Mouse (Mus musculus): ENCODE measurements around the gene Hipk2.

Hipk2 gene

DNA sequence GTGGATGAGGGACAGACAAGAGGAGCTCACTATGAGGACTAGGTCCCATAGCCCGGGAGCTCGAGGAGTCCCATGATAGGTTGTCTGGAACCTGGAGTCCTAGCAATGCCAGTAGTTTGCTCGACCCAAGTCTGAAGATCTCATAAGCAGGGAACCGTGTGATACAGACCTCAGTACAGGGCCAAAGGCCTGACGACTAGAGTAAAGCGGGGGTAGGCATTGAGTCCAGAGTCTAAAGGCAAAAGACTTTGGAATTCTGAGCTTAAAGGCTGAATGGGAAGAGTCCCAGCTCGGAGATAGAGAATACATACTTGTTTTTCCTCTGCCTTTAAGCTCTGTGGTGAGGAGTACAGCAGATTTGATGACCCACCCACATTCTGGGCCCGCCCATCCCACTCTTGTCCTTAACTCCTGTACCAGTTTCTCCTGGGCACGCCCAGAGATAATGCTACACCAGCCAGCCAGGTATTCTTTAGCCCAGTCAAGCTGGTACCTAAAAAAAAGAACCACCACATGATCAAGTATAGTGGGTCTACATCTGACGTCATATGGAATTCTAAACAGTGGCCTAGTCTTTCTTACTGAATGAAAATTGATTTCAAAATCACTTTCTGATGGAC is 27.0 kb upstream of the Hipk2 start:
- DNase-seq (ENCODE audit: low spot score) = no peak

DNA sequence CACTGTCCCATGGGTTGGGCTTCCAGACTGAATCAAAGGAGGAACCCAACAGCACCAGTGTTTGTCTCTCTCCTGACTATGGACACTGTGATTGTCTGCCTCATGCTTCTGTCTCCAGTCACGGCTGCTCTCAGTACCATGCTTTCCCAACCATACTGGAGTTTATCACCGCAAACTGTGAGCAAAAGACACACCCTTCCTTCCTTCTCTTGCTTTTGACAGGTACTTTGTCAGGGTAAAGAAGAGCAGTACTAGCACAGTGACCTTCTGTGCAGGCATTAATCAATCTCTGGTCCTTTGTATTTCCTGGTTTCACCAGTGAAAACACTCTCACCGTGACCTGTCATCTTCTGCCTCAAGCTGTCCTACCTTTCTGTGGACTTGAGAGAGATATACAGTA is 25.7 kb upstream of the Hipk2 start:
- no peak for DNase-seq (ENCODE audit: low spot score)

DNA sequence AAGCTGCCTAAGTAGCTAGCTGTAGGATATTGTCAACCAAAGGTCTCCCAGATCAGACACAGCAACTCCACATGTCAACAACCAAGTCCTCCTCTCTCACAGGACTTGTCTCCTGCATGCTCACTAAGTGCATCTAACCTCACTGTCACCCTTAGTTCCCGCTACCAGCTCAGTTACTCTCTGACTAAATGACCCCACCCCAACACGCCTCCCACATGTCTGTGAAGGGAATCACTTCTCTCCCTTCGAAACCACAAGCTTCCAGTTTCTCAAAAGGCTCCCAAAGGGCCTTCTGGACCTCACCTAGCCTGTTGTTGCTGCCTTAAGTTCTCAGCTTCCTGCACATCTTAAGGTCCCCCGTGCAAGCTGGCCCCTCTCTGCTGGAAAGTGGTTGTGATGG is 25.2 kb upstream of the Hipk2 start:
- DNase-seq (ENCODE audit: low spot score) = no peak

DNA sequence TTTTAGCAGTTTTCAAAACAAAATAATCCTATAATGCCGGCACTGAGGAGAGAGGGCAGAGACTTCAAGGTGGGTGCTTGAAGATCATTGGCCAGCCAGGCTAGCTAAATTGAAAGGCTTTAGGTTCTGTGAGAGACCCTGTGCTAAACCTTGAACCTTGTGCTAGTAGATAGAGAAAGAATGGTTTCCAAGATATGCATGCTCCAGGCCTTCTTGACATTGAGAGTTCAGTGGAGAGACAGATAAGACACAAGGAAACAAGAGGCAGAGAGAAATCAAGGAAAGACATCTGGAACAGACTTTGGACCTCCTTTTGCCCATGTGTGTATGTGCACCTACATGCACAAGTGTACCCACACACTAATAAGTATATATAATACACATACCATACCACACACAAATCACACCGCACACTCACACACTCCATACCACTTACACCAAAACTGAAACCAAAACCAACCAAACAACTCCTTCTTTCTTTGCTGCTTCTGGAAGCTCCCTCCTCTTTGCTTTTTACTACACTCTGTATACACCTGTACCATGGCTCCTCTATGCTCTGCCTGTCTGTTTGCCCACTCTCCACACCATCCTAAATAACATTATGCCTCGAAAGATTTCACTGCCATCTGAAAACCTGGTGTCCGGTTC is 24.6 kb upstream of the Hipk2 start:
- no peak for DNase-seq (ENCODE audit: low spot score)

DNA sequence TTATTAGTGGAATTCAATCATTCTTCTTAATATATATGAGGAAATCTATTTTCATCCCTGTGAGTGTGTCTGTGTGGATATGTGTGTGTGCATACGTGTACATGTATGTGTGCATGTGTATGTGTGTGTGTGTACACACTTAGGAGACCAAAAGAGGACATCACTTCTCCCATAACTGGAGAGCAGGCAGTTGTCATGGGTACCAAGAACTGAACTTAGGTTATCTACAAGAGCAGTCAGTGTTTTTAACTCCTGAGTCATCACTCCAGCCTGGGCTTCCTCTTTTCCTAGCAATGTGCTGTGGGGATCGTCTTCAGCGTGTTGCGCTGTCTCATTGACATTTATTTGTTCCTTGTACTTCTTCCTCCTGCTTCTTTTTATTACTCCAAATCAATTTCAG is 24.1 kb upstream of the Hipk2 start:
- no peak for DNase-seq (ENCODE audit: low spot score)

DNA sequence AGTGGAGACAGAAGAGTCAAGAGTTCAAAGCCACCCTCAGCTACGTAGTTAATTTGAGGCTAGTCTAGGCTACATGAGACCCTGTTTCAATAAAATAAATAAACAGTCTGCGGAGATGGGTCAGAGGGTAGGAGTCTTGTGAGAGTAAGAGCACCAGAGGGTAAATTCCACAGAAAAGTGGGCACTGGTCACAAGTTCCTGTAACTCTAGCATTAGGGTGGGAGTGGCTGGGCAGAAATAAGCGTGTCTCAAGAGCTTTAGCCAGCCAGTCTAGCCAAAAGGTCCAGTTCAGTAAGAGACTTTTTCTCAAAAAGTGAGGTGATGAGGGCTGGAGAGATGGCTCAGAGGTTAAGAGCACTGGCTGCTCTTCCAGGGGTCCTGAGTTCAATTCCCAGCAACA is 17.6 kb upstream of the Hipk2 start:
- no peak for DNase-seq (ENCODE audit: low spot score)

DNA sequence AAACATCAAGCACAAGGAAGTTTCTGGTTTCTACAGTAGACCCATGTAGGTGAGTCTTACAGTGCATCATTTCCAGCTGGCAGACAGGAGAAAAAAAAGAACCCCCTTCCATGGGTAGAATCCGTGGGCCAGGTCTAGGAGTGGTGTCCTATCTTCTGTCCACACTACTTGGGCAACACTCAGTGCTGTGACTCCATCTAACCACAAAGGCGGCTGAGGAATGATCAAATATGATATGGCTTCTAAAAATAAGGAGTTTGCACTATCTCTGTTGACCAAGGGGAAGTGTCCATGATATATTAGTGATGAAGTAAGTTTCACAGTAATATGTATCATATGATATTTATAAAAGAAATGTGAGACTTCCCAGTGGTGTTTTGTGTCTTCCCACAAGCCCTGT is 16.1 kb upstream of the Hipk2 start:
- DNase-seq (ENCODE audit: low spot score) = no peak

DNA sequence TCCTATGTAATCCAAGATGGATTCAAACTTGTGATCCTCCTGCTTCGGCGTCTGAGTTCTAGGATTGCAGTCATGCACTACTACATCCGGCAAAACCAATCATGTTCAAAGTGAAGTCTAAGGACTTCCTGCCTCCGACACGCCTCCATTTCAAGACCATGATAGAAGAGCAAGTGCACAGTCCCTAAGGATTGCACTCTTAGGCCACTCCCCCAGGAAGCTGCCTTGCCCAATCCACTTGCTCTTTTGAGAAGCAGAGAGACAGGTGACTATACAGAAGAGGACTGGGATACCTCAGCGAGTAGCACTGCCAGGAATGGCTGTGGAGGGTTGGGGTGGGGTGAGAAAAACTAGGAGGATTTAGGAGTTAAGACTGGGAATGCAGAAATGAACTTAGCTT is 13.2 kb upstream of the Hipk2 start:
- DNase-seq (ENCODE audit: low spot score) = no peak

DNA sequence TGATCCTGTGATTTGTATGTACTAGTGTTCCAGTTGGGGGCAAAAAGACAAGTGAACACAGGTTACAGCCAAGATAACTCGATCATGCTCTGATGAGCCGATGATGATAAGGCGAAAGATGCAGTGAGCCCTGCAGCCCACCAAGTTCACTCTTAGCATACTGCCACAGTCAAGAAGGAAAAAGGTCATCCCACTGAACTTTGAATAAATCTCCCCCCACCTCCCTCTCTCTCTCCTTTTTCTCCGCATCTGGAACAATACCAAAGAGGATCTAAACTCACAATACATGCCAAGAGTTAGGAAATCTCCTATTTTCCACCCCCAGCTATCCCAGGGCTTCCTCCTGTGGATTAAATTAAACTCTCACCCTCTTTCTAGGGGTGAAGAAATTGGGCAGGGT is 11.5 kb upstream of the Hipk2 start:
- DNase-seq (ENCODE audit: low spot score) = no peak

DNA sequence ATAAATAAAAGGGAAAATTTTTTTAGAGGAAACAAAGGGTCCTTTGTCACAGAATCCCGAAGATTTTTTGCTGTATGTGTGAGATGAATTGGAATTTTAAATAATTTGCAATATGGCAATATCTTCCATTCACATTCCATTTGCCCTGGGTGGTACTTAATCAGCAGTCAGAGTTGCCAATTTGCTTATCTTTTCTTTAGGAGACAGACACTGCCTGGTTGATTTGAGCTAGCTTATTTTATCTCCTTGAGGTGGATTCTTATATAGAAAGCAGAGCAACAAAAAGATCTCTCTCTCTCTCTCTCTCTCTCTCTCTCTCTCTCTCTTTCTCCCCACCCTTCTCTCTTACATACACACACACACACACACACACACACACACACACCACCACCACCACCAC is 9.2 kb upstream of the Hipk2 start:
- DNase-seq (ENCODE audit: low spot score) = no peak

DNA sequence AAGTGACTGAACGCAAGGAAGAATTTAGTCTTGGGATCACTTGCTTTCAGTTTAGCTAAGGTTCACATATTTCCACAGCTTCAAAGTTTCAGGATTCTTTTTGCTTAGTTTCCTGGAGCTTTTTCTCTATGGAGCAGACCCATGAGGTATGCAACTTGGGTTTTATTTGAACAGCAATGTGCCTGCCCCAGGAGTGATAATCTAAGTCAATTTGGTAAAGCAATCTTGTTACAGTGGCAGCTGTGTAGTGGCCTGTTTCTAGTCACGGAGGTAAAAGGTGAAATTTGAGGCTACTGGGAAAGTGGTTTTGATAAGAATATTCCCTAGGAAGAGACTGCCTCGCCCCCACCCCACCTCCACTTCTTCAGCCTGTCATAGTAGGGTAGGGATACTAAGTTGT is 8.5 kb upstream of the Hipk2 start:
- DNase-seq (ENCODE audit: low spot score) = no peak

DNA sequence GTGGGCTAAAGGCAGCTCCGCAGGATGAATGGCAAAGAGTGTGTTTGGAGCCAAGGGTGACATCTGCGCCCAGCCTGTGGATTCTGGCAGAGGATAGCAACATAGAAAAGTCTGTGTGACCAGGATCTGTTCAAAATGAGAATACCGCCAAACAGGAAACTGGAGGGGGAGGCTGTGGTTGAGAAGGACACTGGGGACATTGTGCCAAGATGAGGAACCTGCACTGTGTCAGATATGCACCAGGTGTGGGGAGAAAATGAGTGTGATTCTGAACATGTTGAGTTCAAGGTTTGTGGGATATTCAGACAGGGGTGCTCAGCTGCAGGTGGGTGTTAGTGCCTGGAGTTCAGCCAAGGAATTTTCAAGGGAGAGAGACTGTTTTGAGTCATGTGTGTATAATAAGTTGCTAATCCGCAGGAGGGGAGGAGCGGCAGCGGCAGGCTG is 6.8 kb upstream of the Hipk2 start:
- DNase-seq (ENCODE audit: low spot score) = no peak

DNA sequence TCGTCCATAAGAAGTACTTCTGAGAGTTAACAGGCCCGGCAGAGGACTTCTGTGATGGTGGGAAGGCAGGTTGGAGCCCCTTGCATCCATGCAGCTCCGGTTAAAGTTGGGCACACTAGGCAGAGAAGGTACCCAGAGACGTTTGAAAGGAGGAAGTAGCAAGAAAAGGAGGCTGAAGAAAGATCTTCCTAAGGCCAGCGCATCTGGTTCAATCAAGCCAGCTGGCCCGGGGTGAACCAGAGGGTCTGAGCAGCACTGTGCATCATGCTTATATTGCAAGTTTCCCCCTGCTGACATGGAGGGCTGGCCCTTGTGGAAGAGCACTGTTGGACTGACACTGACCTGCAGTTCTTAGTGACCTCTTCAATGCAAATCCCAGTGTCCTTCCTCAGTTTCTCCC is 6.0 kb upstream of the Hipk2 start:
- no peak for DNase-seq (ENCODE audit: low spot score)

DNA sequence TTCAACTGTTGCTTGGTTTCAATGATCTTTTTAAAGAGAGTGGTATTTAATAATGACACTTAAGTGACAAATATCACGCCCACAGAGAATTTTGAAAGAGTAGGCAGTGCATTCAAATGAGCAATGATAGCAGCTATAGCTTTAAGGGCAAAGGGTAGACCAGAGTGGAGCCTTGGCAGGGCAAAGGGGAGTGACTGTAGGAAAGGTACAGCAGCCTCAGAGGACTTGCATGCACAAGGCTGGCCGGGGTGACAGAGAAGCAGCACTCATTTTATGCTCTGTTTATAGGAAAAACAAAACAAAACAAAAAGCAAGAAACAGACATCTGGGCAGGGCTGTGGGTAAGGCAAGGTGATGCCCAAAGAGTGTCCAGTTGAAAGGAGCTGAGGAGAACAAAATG is 5.5 kb upstream of the Hipk2 start:
- no peak for DNase-seq (ENCODE audit: low spot score)

DNA sequence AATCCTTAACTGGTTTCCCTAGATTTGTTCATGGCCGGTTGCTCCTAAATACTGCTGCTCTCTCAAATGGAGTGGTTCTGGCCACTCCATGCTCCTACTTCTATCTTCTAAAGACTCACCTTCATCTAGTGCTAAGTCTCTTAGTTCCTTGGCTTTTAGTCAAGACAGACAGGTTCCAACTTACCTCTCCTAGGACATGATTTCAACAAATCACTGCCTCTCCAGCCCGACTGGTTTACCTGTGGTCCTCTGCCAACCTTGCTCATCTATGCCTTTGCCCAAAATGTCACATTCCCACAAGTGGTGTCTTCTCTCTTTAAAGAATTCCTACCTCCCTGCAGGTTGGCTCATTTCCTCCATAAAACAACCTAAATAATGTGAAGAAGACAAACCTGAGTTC is 1.7 kb upstream of the Hipk2 start:
- no peak for DNase-seq (ENCODE audit: low spot score)

DNA sequence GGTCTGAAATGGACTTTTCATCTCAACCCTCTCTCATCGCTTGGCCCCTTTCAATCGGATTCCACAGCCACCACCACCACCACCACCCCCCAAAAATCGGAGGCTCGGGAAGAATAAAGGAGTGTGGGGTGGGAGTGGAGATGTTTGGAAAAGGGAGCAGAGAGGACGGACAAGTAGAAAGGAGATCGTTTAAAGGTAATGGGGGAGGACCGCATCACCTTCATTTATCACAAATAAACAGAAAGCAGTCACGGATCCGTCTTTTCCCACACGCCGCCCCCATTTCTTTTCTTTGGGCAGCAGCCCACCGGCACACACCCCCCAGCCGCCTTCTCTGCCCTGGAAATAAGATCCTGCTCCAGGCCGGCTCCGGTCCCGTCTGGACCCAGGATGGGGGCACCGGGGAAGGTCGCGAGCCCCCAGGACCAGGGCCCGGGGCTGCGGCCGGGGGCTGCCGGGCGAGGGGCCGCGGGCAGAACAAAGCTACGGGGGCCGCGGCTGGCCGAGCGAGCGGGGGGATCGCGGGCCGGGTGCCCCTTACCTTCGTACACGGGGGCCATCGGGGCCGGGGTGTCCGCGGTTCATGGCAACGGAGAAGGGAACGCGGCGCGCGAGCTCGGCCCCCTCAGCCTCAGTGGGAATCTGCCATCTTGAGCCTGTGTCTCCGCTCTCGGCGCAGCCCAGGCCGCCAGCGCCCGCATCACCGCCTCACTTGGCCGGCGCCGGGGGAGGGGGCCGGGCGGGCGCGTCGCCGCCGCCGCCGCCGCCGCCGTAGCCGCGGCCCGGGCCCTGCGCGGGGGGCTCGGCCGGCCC is 501 bp downstream of the Hipk2 start, which contains the start of gene Tbxas1:
Tbxas1 (plus strand) TSS at position 147 of the 813 bp plus-strand sequence.
- DNase-seq (ENCODE audit: low spot score) = peak; percentile 38

DNA sequence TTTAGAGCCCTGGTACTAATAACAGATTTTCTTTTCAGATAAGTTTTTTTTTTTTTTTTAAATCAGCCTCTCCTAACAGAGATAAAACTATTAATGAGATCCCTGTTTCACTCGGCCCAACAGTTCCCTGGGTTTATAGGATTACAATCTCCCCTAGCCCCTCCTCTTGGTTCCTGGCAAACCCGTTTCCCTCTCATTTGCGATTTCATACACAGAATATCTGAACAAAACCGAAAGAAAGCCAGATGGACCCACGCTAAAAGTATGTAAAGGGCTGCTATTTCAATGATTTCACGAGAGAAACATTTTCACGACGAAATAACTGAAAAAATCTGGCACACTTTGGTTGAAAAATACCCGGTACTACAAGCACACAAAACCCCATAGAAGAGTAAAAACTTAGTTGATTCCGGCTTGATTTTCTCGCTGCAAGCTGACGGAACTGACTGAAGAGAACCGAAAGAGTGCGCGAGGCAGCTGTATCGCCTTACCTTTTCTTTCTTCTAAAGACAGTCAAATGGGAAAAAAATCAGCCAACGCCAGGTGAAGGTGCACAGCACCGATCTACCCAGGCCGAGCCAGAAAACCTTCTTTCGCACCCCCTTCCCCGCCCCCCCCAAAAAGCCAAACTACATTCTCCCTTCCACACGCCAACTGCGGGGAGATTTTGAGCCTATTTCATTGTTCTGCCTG is 1.3 kb downstream of the Hipk2 start:
- no peak for DNase-seq (ENCODE audit: low spot score)

DNA sequence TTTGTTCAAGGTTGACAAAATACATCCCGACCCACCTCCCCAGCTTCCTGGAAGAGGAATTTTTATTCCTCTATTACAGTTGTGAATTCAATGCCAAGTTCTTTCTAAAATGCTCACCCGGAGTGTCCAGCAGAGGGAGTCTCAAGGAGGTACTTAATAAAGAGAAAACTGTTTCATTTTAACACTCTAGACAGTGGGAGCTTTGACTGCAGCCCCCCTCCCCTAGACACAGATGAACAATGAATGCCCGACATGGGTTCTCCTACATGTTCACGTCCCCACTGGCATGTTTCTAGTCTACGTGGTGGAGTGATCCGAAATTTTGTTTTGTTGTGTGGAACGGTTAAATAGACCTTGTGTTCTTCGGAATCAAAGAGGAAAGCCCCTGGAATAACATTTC is 1.9 kb downstream of the Hipk2 start:
- DNase-seq (ENCODE audit: low spot score) = peak; percentile 9

DNA sequence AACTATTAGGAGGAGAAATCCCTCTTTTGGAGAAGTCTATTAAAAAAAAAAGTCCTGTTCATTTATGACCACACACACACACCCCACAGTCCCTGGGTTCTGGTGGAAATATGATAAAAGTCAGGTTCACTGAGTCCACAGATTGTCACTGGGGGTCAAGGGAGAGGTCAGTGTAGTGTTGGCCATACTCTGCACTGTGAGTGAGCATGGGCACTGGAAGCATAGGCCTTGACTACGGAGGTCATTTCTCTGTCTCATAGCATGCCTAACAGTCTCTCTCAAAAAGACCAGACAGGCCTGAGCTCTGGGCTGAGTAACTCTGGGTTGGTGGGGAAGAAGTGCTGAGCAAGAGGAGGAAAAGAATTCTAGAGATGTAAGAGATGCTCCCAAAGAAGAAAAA is 2.6 kb downstream of the Hipk2 start:
- DNase-seq (ENCODE audit: low spot score) = no peak

DNA sequence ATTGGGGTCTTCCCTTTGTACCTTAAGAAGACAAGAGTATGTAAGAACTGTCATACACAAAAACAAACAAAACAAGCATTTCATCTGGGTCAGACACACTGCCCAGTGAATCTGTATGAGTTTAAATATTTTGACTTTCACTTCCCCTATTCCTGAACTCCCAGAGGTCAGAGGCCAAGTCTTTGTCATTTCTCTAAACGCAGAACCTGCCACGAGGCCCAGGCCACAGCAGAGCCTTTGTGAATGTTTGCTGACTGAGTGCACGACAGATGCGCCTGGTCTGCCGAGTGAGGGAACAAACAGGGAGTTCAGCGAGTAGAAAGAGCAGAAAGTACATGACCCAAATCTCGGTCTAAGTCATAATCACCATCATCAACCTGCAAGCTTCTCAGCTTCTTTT is 4.9 kb downstream of the Hipk2 start:
- DNase-seq (ENCODE audit: low spot score) = no peak

DNA sequence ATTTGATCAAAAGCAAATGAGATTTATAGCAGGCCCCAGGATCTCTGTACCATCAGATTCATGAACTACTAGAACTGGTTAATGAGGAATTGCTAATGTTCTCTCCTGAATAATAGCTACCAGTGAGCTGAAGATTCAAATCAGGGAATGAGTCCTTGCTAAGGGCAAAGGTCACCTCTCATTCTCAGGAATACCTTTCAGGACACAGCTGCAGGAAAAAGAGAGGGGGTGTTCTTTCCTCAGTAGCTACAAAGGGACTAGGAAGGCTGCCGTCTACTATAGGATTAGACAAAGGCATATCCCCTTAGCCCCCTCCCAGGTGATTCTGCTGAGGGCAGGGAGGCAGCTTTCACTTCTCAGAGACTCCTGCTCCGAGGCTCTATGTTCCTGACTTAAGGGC is 5.9 kb downstream of the Hipk2 start:
- DNase-seq (ENCODE audit: low spot score) = no peak

DNA sequence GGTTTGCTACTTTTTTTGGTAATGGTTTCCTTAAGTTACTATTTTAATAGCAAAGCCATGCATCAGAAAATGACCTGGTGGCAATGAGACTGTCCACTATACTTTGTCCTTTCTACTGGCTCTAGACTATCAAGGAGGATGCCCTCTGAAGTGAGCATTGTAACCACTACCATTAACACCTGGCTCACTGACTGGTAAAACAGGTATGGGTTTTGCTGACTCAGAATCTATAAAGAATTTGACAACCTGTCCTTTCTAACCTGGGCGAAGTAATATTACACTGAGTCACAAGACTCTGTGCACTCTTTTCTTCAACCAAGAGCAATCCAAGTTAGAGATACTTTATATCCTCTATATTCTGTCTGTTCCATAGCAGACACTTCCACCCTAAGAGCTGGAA is 7.0 kb downstream of the Hipk2 start:
- DNase-seq (ENCODE audit: low spot score) = no peak

DNA sequence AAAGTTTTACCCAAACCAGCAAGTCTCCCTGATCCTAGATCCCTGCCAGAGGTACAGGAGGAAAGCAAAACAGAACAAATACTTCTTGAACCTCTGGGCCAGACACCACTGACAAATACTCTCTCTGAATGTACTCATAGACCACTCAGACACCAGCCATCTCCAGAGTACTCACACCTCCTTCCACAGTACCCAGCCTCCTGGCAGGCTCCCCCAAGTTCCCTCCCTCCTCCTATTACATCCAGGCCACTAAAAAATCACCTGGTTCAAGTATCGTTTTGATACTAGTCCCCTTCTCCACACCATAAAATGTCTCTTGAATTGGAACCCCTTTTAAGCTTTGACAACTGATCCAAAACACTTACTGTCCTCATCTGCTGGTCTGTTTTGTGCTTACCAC is 8.7 kb downstream of the Hipk2 start:
- DNase-seq (ENCODE audit: low spot score) = no peak
